Mouse (Mus musculus) stomach, embryonic 14.5 days (tissue): ENCODE data around the gene Pdk1. TPM values are rescaled to one million over a fixed set of nuclear protein-coding genes. Genes with fewer than 3 reads are reported as not detected.

ENCODE experiments used
- ATAC-seq: fragments of 200-750 bp; cut with Nextera tagmentation; 2 replicates; pipeline ENCODE4 v1.8.0; 2017; ENCODE audit warnings: low read depth, moderate TSS enrichment; ENCODE audit not compliant: insufficient number of reproducible peaks, insufficient read depth, low FRiP score
- H3K27ac ChIP-seq: fragments of 300-500 bp; sonication (generic); 2 replicates; pipeline ENCODE4 v1.5.1; 2014; ENCODE audit warnings: mild to moderate bottlenecking, low read length, moderate library complexity, mixed read lengths
- H3K27me3 ChIP-seq: fragments of 300-500 bp; sonication (generic); 2 replicates; pipeline ENCODE4 v1.6.1; 2014; ENCODE audit warnings: low read length, control low read depth, mixed read lengths; ENCODE audit not compliant: control insufficient read depth, insufficient read depth
- H3K36me3 ChIP-seq: fragments of 300-500 bp; sonication (generic); 2 replicates; pipeline ENCODE4 v1.6.1; 2014; ENCODE audit warnings: mild to moderate bottlenecking, control low read depth, low read length, moderate library complexity, mixed read lengths; ENCODE audit not compliant: control insufficient read depth, insufficient read depth
- H3K4me1 ChIP-seq: fragments of 300-500 bp; sonication (generic); 2 replicates; pipeline ENCODE4 v1.6.1; 2014; ENCODE audit warnings: low read length, control low read depth, mixed read lengths; ENCODE audit not compliant: control insufficient read depth, insufficient read depth
- H3K4me2 ChIP-seq: fragments of 300-500 bp; sonication (generic); replicated peaks from 2 replicates; pipeline ENCODE4 v1.6.1; 2014; ENCODE audit warnings: low read depth, low read length, control low read depth
- H3K4me3 ChIP-seq: fragments of 300-500 bp; sonication (generic); 2 replicates; pipeline ENCODE4 v1.5.1; 2014; ENCODE audit warnings: low read depth, low read length, control low read depth
- H3K9ac ChIP-seq: fragments of 300-500 bp; sonication (generic); replicated peaks from 2 replicates; pipeline ENCODE4 v1.6.1; 2014; ENCODE audit warnings: low read depth, mild to moderate bottlenecking, control low read depth, low read length, moderate library complexity, mixed read lengths
- H3K9me3 ChIP-seq: fragments of 300-500 bp; sonication (generic); 2 replicates; pipeline ENCODE4 v1.6.1; 2016; ENCODE audit warnings: low read depth, low read length, control low read depth; ENCODE audit not compliant: control insufficient read depth
- WGBS: fragments of 180-500 bp; shearing (Covaris S2); extraction: QIAGEN DNeasy Blood & Tissue Kit; methylation state at CpG from one replicate; pipeline ENCODE4 v1.1.7; 2014; 5-methylcytosine and 5-hydroxymethylcytosine counted together
- polyA plus RNA-seq: library from polyadenylated mRNA; unstranded; fragments of >200 nt; fragmentation: Nextera tagmentation; extraction: Ambion mirVana; gene quantifications from 2 replicates; pipeline ENCODE4 v1.2.1, GENCODE M21; 2014

Gene Pdk1
- polyA plus RNA-seq, 1 experiment from 2014 or later: 71.6 TPM

DNA sequence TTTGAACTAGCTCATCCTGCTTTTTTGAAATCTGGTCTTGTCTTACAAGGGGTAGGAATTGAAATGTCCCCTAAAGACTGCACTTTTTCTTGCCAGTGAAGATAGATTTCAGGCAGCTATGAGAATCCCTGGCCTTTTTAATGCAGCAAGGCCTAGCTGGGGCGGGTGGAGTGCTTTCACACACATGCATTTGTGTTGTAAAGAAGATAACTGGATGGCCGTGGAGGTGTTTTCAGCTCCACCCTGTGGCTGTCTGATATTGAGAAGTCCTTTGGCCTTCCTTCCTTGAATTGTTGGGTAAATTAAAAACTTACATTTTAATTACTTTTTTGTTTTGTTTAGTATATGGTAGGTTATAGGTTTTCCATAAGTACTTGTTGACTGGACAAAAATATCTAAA, 5.4 kb downstream of the Pdk1 start:
- no peaks in the 10 kb centered on the region for H3K4me1 ChIP-seq
- H3K36me3 ChIP-seq: peaks cover 10% of the 10 kb centered on the region; the same call in 1 of the 2 replicates
- H3K27me3 ChIP-seq: no peaks in the 10 kb centered on the region
- H3K4me3 ChIP-seq: no peak overlapping the region
- H3K4me2 ChIP-seq: no peak overlapping the region
- 69% methylated on average over 2 of the region's 2 CpGs for WGBS
- no peak overlapping the region for H3K27ac ChIP-seq
- no peaks in the 10 kb centered on the region for H3K9me3 ChIP-seq
- ATAC-seq: no peak
- no peak overlapping the region for H3K9ac ChIP-seq

DNA sequence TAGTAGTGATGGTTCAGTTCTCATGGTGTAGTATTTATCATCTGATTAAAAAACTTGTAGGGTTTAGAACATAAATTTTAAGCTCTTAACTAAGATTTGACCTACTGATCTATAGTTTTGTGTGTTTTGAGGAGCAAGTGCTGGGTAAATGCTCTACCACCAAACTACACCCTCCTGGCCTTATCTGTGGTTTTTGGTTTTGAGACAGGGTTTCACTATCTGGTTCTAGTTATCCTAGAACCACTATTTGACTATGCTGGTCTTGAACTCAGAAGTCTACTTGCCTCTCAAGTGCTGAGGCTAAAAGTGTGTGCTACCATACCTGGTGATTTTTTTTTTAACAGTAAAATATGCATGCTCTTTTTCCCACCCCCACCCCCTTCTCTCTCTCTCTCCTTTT, 5.9 kb downstream of the Pdk1 start:
- no peak for ATAC-seq
- Histone ChIP-seq H3K27ac (no peak overlapping the region), H3K27me3 (no peaks in the 10 kb centered on the region), H3K4me2 (no peak overlapping the region), H3K36me3 (peaks cover 14% of the 10 kb centered on the region; the same call in 1 of the 2 replicates), H3K4me3 (no peak overlapping the region), H3K9me3 (no peaks in the 10 kb centered on the region), H3K4me1 (no peaks in the 10 kb centered on the region), H3K9ac (no peak overlapping the region)

DNA sequence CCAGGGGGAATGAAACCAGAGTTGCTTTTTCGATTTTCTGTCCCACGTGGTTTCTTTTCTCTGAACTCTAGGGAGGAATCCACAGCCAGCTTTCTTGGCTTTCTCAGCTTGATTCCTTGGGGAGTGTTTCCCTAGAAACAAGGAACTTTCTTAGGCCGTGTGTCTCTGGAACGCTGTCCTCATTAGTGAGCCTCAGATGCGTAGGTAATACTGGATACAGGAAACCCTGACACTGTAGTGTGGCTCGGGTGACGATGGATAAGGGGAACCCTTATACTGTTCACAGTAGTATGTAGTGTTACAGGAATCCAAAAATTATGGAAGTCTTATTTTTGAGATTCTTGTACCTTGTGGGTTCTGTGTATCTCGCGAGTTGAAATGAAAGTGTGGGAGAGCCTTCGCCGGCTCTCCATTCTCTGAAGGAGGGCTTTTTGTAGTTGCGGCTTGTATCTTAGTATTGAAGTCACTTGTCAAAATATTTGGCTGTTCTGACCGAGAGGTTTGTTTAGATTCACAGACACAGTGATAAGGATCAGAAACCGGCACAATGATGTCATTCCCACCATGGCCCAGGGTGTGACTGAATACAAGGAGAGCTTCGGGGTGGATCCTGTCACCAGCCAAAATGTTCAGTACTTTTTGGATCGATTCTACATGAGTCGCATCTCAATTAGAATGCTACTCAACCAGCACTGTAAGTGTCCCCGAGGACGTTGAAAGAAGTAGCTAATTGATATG, 10.1 kb downstream of the Pdk1 start:
- H3K4me3 ChIP-seq: no peak overlapping the region
- peaks cover 31% of the 10 kb centered on the region; the same call in 1 of the 2 replicates for H3K36me3 ChIP-seq
- WGBS: 76% methylated on average over 19 of the region's 19 CpGs
- no peak overlapping the region for H3K27ac ChIP-seq
- no peak overlapping the region for H3K4me2 ChIP-seq
- no peak overlapping the region for H3K9ac ChIP-seq
- H3K9me3 ChIP-seq: no peaks in the 10 kb centered on the region
- no peak for ATAC-seq
- H3K27me3 ChIP-seq: no peaks in the 10 kb centered on the region
- no peaks in the 10 kb centered on the region for H3K4me1 ChIP-seq

DNA sequence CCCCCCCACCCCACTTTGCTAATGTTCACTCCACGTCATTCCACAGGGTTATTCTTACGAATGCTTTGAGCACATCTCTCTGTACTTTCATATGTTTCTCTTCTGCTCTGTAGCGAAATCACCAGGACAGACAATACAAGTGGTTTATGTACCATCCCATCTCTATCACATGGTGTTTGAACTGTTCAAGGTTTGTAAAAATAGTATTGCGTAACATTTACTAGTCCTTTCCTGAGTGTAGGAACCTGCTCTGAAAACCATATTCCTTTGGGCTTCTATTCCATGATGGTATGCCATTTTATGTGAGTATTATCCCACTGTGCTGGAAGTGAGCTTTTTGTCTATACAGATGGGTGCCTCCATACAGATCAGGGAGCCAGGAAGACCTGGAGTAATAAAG, 14.2 kb downstream of the Pdk1 start:
- WGBS: 97% methylated on average over 4 of the region's 4 CpGs
- H3K4me1 ChIP-seq: no peaks in the 10 kb centered on the region

DNA sequence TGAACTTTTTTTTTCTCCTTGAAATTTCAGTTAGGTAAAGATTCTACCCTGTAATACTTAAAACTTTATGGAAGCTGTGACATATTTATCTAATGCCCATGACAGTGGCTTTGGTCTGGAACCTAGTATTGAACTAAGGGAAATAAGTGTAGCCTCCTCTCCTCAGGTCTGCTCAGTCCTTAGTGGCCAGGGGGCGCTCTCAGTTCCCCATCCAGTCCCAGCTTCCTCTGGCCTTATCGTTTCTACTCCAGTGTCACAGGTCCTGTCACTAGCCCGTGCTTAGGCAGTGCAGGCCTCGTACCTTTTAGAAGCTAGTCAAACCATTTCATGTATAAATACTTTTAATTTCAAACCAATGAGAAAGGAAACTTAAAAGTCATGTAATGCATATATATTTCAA, 15.4 kb downstream of the Pdk1 start:
- no peaks in the 10 kb centered on the region for H3K4me1 ChIP-seq
- 76% methylated on average over 4 of the region's 4 CpGs for WGBS
- no peaks in the 10 kb centered on the region for H3K27me3 ChIP-seq
- no peak for ATAC-seq
- no peak overlapping the region for H3K4me2 ChIP-seq
- no peak overlapping the region for H3K4me3 ChIP-seq
- no peak overlapping the region for H3K27ac ChIP-seq
- H3K9me3 ChIP-seq: no peaks in the 10 kb centered on the region
- H3K36me3 ChIP-seq: peaks cover 34% of the 10 kb centered on the region
- H3K9ac ChIP-seq: no peak overlapping the region

More for the DNA sequence above, 14.2 kb downstream of the Pdk1 start:
- Histone ChIP-seq H3K27ac (no peak overlapping the region), H3K9ac (no peak overlapping the region), H3K36me3 (peaks cover 29% of the 10 kb centered on the region; the same call in 1 of the 2 replicates), H3K9me3 (no peaks in the 10 kb centered on the region), H3K4me3 (no peak overlapping the region), H3K27me3 (no peaks in the 10 kb centered on the region), H3K4me2 (no peak overlapping the region)
- ATAC-seq: no peak

DNA sequence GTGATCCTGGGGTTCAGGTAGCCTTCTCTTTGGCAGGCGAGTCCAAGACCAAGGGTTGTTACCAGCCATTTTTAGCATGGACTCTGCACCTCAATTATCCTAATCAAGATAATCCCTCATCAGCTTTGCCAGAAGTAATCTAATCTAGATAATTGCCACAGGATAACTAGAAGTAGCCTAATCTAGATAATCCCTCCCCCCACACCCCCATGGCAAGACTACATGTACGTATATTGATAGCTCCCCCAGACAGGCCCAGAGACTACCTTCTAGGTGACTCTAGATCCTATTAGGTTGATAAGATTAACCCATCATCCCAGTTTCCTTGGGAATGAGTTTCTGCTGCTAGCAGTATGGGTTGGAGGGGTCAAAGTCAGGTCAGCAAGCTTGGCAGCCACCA, 18.5 kb downstream of the Pdk1 start:
- H3K4me1 ChIP-seq: no peaks in the 10 kb centered on the region
- H3K9me3 ChIP-seq: no peaks in the 10 kb centered on the region
- peaks cover 23% of the 10 kb centered on the region for H3K36me3 ChIP-seq

DNA sequence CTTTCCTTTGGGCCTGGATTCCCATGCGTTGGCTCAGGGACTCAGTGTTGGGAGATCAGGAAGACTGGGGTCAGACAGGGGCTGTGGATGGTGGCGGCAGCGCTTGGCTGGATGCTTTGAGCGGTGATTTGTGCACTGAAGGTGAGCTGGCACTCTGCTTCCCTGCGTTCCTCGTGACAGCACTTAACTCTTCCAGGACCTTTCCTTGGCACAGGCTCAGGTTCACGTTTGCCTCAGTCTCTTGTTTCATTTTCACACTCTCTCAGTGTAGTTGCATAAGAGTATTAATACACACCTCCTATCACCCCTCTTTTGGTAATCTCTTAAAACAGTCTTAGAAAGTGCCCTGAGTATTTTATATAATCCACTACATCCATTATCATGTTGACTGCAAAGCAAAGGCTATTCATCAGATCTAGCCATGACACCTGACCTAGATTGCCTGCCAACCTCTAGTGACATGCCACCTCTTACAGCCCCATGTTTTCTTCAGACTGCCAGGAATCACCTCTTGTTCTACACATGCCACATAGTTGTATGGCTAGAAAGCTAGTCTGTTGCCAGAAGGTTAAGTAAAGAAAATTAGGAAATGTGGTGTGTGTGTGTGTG, 19.8 kb downstream of the Pdk1 start:
- no peaks in the 10 kb centered on the region for H3K27me3 ChIP-seq
- no peak overlapping the region for H3K9ac ChIP-seq
- H3K4me3 ChIP-seq: no peak overlapping the region
- no peak overlapping the region for H3K27ac ChIP-seq
- 91% methylated on average over 7 of the region's 7 CpGs for WGBS
- no peaks in the 10 kb centered on the region for H3K4me1 ChIP-seq
- H3K4me2 ChIP-seq: no peak overlapping the region
- peaks cover 18% of the 10 kb centered on the region for H3K36me3 ChIP-seq
- no peaks in the 10 kb centered on the region for H3K9me3 ChIP-seq
- no peak for ATAC-seq

More for the DNA sequence above, 18.5 kb downstream of the Pdk1 start:
- Histone ChIP-seq H3K4me3 (no peak overlapping the region), H3K27me3 (no peaks in the 10 kb centered on the region), H3K27ac (no peak overlapping the region), H3K4me2 (no peak overlapping the region), H3K9ac (no peak overlapping the region)
- ATAC-seq: no peak
- 90% methylated on average over 2 of the region's 2 CpGs for WGBS

DNA sequence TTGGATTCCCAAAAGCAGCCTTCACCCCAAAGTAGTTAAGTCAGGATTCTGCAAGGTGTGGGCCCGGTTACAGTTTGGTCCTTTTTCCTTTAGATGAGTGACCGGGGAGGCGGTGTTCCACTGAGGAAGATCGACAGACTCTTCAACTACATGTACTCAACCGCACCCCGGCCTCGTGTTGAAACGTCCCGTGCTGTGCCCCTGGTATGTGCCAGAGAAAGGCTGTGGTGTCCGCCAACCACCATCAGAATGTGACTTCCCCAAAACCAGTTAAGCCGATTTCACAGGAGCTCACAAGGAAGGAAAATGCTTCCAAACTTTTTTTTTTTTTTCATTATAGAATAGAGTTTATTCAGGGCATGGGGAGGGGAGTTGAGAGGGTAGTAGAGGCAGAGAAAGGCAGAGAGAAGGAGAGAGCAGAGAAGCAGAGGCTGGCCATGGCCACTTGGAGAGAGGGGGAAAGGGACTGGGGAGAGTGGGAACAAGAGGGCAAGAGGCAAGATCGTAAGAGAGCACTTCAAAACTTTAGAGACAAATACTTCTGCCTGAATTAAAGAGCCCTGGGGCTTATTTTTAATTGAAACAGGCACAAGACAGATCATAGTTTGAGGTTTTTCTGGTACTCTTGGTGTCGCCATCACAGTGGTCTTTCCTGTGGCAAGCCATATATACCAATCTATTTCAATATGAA, 22.7 kb downstream of the Pdk1 start:
- ATAC-seq: no peak
- 93% methylated on average over 13 of the region's 13 CpGs for WGBS
- Histone ChIP-seq H3K27ac (no peak overlapping the region), H3K36me3 (peaks cover 18% of the 10 kb centered on the region), H3K4me1 (no peaks in the 10 kb centered on the region), H3K9me3 (no peaks in the 10 kb centered on the region), H3K27me3 (no peaks in the 10 kb centered on the region), H3K9ac (no peak overlapping the region), H3K4me3 (no peak overlapping the region), H3K4me2 (no peak overlapping the region)
